Mouse (Mus musculus): ENCODE data around the gene Ninl. TPM values are rescaled to one million over a fixed set of nuclear protein-coding genes. Genes with fewer than 3 reads are reported as not detected.

Gene Ninl
- polyA plus RNA-seq, 1 experiment from 2014 or later = 9.7 TPM

- Histone ChIP-seq H3K4me1 (replicated peaks; ENCODE audit: control insufficient read depth, insufficient read depth, low read length) (no peaks in the 10 kb centered on the region), H3K27ac (ENCODE audit: low read length) (no peak overlapping the region), H3K27me3 (ENCODE audit: control insufficient read depth, insufficient read depth, low read depth, low read length) (no peaks in the 10 kb centered on the region), H3K4me2 (ENCODE audit: low read depth, low read length) (no peak overlapping the region), H3K9ac (ENCODE audit: low read length) (no peak overlapping the region), H3K36me3 (ENCODE audit: control insufficient read depth, insufficient read depth, low read length) (peaks cover 4% of the 10 kb centered on the region; the same call in 1 of the 2 replicates), H3K9me3 (ENCODE audit: control insufficient read depth, low read length) (no peaks in the 10 kb centered on the region), H3K4me3 (ENCODE audit: low read length) (no peak overlapping the region)
- 90% methylated on average over 2 of the region's 2 CpGs for WGBS
- no peak for ATAC-seq (ENCODE audit: low read depth)
Measured at GRCm38 (mm10) chr2:150969231-150969630, 70.0 kb downstream of the Ninl start.

- no peak for ATAC-seq (ENCODE audit: low read depth)
- Histone ChIP-seq H3K4me2 (ENCODE audit: low read depth, low read length) (no peak overlapping the region), H3K4me1 (replicated peaks; ENCODE audit: control insufficient read depth, insufficient read depth, low read length) (no peaks in the 10 kb centered on the region), H3K4me3 (ENCODE audit: low read length) (no peak overlapping the region), H3K9ac (ENCODE audit: low read length) (no peak overlapping the region), H3K27me3 (ENCODE audit: control insufficient read depth, insufficient read depth, low read depth, low read length) (no peaks in the 10 kb centered on the region), H3K9me3 (ENCODE audit: control insufficient read depth, low read length) (no peaks in the 10 kb centered on the region), H3K27ac (ENCODE audit: low read length) (no peak overlapping the region), H3K36me3 (ENCODE audit: control insufficient read depth, insufficient read depth, low read length) (peaks cover 7% of the 10 kb centered on the region)
- WGBS = 87% methylated on average over 2 of the region's 2 CpGs
Measured at GRCm38 (mm10) chr2:150967491-150967890, 71.7 kb downstream of the Ninl start.

DNA sequence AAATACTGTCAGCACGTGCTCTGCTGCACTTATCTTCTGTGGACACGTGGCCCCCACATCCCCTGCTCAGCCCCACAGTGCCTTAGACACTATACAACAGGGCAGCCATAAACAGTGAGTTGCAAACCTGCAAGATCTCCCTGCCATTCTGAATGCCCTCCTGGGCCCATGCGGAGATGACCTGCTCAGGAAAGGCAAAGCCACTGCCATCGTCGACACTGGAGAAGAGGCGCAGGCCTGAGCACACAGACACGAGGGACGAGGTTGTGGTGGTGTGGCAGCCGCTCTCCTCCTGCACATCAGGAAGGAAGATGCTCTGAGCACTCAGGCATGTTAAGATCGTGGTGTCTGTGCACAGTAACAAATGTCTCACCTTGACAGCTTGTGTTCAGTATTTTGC is 73.2 kb downstream of the Ninl start:
- WGBS = 86% methylated on average over 10 of the region's 10 CpGs
- Histone ChIP-seq H3K27me3 (ENCODE audit: control insufficient read depth, insufficient read depth, low read depth, low read length) (no peaks in the 10 kb centered on the region), H3K9me3 (ENCODE audit: control insufficient read depth, low read length) (no peaks in the 10 kb centered on the region), H3K4me3 (ENCODE audit: low read length) (no peak overlapping the region), H3K36me3 (ENCODE audit: control insufficient read depth, insufficient read depth, low read length) (peaks cover 7% of the 10 kb centered on the region), H3K9ac (ENCODE audit: low read length) (no peak overlapping the region), H3K4me1 (replicated peaks; ENCODE audit: control insufficient read depth, insufficient read depth, low read length) (no peaks in the 10 kb centered on the region), H3K27ac (ENCODE audit: low read length) (no peak overlapping the region), H3K4me2 (ENCODE audit: low read depth, low read length) (no peak overlapping the region)
- no peak for ATAC-seq (ENCODE audit: low read depth)

GRCm38 (mm10) chr2:150964641-150965040 is 74.5 kb downstream of the Ninl start:
- no peaks in the 10 kb centered on the region for H3K27me3 ChIP-seq (ENCODE audit: control insufficient read depth, insufficient read depth, low read depth, low read length)
- H3K4me1 ChIP-seq (replicated peaks; ENCODE audit: control insufficient read depth, insufficient read depth, low read length) = no peaks in the 10 kb centered on the region
- H3K36me3 ChIP-seq (ENCODE audit: control insufficient read depth, insufficient read depth, low read length) = peaks cover 4% of the 10 kb centered on the region
- 77% methylated on average over 3 of the region's 3 CpGs for WGBS
- H3K27ac ChIP-seq (ENCODE audit: low read length) = no peak overlapping the region
- H3K9ac ChIP-seq (ENCODE audit: low read length) = no peak overlapping the region
- H3K4me2 ChIP-seq (ENCODE audit: low read depth, low read length) = no peak overlapping the region
- H3K9me3 ChIP-seq (ENCODE audit: control insufficient read depth, low read length) = no peaks in the 10 kb centered on the region
- no peak overlapping the region for H3K4me3 ChIP-seq (ENCODE audit: low read length)
- ATAC-seq (ENCODE audit: low read depth) = no peak

DNA sequence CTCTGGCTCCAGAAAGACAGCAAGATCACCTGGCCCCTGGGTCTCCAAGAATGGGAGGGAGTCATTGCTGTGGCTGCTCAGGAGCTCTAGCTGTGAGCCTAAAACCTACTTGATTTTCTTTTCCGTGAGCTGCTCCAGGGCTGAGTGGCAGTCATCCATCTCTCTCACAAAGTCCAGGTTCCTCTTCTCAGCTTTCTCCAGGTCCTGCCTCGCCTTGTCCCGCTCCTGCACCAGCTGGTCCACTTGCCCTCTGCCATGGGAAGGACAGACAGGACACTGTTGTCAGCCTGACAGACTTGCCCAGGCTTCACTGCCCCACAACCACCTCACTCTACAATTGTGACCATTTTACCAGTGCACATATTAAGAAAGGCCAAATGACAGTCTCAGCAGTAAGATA is 75.9 kb downstream of the Ninl start:
- Histone ChIP-seq H3K36me3 (ENCODE audit: control insufficient read depth, insufficient read depth, low read length) (peaks cover 3% of the 10 kb centered on the region), H3K4me1 (replicated peaks; ENCODE audit: control insufficient read depth, insufficient read depth, low read length) (no peaks in the 10 kb centered on the region), H3K27ac (ENCODE audit: low read length) (no peak overlapping the region), H3K27me3 (ENCODE audit: control insufficient read depth, insufficient read depth, low read depth, low read length) (no peaks in the 10 kb centered on the region), H3K4me2 (ENCODE audit: low read depth, low read length) (no peak overlapping the region), H3K9me3 (ENCODE audit: control insufficient read depth, low read length) (no peaks in the 10 kb centered on the region), H3K4me3 (ENCODE audit: low read length) (no peak overlapping the region), H3K9ac (ENCODE audit: low read length) (no peak overlapping the region)
- no peak for ATAC-seq (ENCODE audit: low read depth)
- WGBS = 85% methylated on average over 3 of the region's 3 CpGs

GRCm38 (mm10) chr2:150959521-150959920 is 79.7 kb downstream of the Ninl start:
- Histone ChIP-seq H3K27me3 (ENCODE audit: control insufficient read depth, insufficient read depth, low read depth, low read length) (no peaks in the 10 kb centered on the region), H3K9me3 (ENCODE audit: control insufficient read depth, low read length) (no peaks in the 10 kb centered on the region), H3K4me3 (ENCODE audit: low read length) (no peak overlapping the region), H3K9ac (ENCODE audit: low read length) (no peak overlapping the region), H3K4me2 (ENCODE audit: low read depth, low read length) (no peak overlapping the region), H3K27ac (ENCODE audit: low read length) (no peak overlapping the region), H3K36me3 (ENCODE audit: control insufficient read depth, insufficient read depth, low read length) (peaks cover 3% of the 10 kb centered on the region), H3K4me1 (replicated peaks; ENCODE audit: control insufficient read depth, insufficient read depth, low read length) (no peaks in the 10 kb centered on the region)
- no peak for ATAC-seq (ENCODE audit: low read depth)
- WGBS = 83% methylated on average over 10 of the region's 10 CpGs

GRCm38 (mm10) chr2:150955859-150956258 is 83.3 kb downstream of the Ninl start:
- Histone ChIP-seq H3K27ac (ENCODE audit: low read length) (no peak overlapping the region), H3K36me3 (ENCODE audit: control insufficient read depth, insufficient read depth, low read length) (peaks cover 3% of the 10 kb centered on the region; the same call in 1 of the 2 replicates), H3K27me3 (ENCODE audit: control insufficient read depth, insufficient read depth, low read depth, low read length) (no peaks in the 10 kb centered on the region), H3K4me3 (ENCODE audit: low read length) (no peak overlapping the region), H3K9me3 (ENCODE audit: control insufficient read depth, low read length) (no peaks in the 10 kb centered on the region), H3K9ac (ENCODE audit: low read length) (no peak overlapping the region), H3K4me1 (replicated peaks; ENCODE audit: control insufficient read depth, insufficient read depth, low read length) (no peaks in the 10 kb centered on the region), H3K4me2 (ENCODE audit: low read depth, low read length) (no peak overlapping the region)
- no peak for ATAC-seq (ENCODE audit: low read depth)
- 70% methylated on average over 1 of the region's 1 CpGs for WGBS

GRCm38 (mm10) chr2:150951201-150951600 is 88.0 kb downstream of the Ninl start:
- Histone ChIP-seq H3K4me1 (replicated peaks; ENCODE audit: control insufficient read depth, insufficient read depth, low read length) (no peaks in the 10 kb centered on the region), H3K4me3 (ENCODE audit: low read length) (no peak overlapping the region), H3K4me2 (ENCODE audit: low read depth, low read length) (no peak overlapping the region), H3K36me3 (ENCODE audit: control insufficient read depth, insufficient read depth, low read length) (peaks cover 3% of the 10 kb centered on the region; the same call in 1 of the 2 replicates), H3K9me3 (ENCODE audit: control insufficient read depth, low read length) (no peaks in the 10 kb centered on the region), H3K27ac (ENCODE audit: low read length) (no peak overlapping the region), H3K27me3 (ENCODE audit: control insufficient read depth, insufficient read depth, low read depth, low read length) (no peaks in the 10 kb centered on the region), H3K9ac (ENCODE audit: low read length) (no peak overlapping the region)
- WGBS = 79% methylated on average over 2 of the region's 2 CpGs
- ATAC-seq (ENCODE audit: low read depth) = no peak

GRCm38 (mm10) chr2:150950056-150950455 is 89.1 kb downstream of the Ninl start:
- Histone ChIP-seq H3K27ac (ENCODE audit: low read length) (no peak overlapping the region), H3K9me3 (ENCODE audit: control insufficient read depth, low read length) (no peaks in the 10 kb centered on the region), H3K4me2 (ENCODE audit: low read depth, low read length) (no peak overlapping the region), H3K27me3 (ENCODE audit: control insufficient read depth, insufficient read depth, low read depth, low read length) (no peaks in the 10 kb centered on the region), H3K36me3 (ENCODE audit: control insufficient read depth, insufficient read depth, low read length) (0 out of 2 replicates have a peak, but pooled peaks cover 3% of the 10 kb centered on the region), H3K9ac (ENCODE audit: low read length) (no peak overlapping the region), H3K4me1 (replicated peaks; ENCODE audit: control insufficient read depth, insufficient read depth, low read length) (no peaks in the 10 kb centered on the region), H3K4me3 (ENCODE audit: low read length) (no peak overlapping the region)
- ATAC-seq (ENCODE audit: low read depth) = no peak
- WGBS = 91% methylated on average over 6 of the region's 6 CpGs

GRCm38 (mm10) chr2:150949652-150950051 is 89.5 kb downstream of the Ninl start:
- Histone ChIP-seq H3K4me3 (ENCODE audit: low read length) (no peak overlapping the region), H3K27me3 (ENCODE audit: control insufficient read depth, insufficient read depth, low read depth, low read length) (no peaks in the 10 kb centered on the region), H3K9me3 (ENCODE audit: control insufficient read depth, low read length) (no peaks in the 10 kb centered on the region), H3K27ac (ENCODE audit: low read length) (no peak overlapping the region), H3K4me2 (ENCODE audit: low read depth, low read length) (no peak overlapping the region), H3K9ac (ENCODE audit: low read length) (no peak overlapping the region), H3K4me1 (replicated peaks; ENCODE audit: control insufficient read depth, insufficient read depth, low read length) (no peaks in the 10 kb centered on the region), H3K36me3 (ENCODE audit: control insufficient read depth, insufficient read depth, low read length) (peaks cover 6% of the 10 kb centered on the region; the same call in 1 of the 2 replicates)
- 80% methylated on average over 3 of the region's 3 CpGs for WGBS
- ATAC-seq (ENCODE audit: low read depth) = no peak

Measured in lung, embryonic 16.5 days (tissue).